Mouse (Mus musculus): Measurements from ENCODE around the gene Ets1. TPM values are rescaled to one million over a fixed set of nuclear protein-coding genes. Genes with fewer than 3 reads are reported as not detected.

Ets1 gene
- polyA plus RNA-seq, 1 experiment = 0.09 TPM

DNA sequence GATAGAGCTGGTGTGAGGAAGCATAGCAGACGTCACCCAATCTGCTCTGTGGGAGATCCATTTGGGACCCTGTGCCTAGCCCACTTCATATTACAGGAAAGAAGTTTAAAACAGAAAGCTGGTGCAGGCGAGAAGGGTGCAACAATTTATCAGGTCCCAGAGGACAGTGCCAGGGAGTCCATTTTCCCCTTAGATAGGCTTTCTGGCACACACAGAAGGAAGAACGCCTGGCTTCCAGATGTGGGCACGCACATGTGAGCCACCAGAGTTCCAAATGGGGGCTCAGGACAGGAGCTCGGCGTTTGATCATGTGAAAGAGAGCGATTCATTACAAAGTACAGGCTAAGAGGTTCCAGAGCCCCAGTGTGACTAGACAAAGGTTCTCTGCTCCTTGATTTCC is 3.8 kb upstream of the Ets1 start:
- Histone ChIP-seq H3K27me3 (replicated peaks) (peaks cover 66% of the 10 kb centered on the region), H3K4me1 (peaks cover 6% of the 10 kb centered on the region), H3K9me3 (no peaks in the 10 kb centered on the region), H3K4me3 (replicated peaks) (no peak overlapping the region), H3K36me3 (replicated peaks; ENCODE audit: low read length) (no peaks in the 10 kb centered on the region)
- TF ChIP-seq GATA1 (IDR thresholded peaks at IDR 0.05; ENCODE audit: borderline replicate concordance, low read length) = no peak
- TF ChIP-seq FLI1 (IDR thresholded peaks at IDR 0.05; ENCODE audit: low read length) = no peak

DNA sequence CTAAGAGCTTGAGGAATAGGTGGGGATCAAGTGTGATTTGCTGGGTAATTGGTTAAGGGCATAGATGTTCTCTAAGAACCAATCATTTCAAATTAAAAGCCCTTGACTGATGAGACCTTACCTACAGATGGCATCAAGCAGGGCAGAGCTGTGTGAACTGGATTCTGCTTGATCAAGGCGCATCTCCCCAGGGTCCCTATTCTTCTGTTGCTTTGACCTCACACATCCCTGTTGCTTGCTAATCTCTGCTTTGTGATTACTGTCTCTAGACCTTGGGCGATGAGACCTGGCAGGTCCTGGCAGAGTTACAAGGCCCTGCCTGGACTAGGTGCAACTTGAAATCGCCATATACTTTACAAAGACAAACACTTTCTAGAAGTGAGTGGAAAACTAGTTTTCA is 9.0 kb downstream of the Ets1 start:
- Histone ChIP-seq H3K27me3 (replicated peaks) (peaks cover 50% of the 10 kb centered on the region), H3K36me3 (replicated peaks; ENCODE audit: low read length) (no peaks in the 10 kb centered on the region), H3K9me3 (no peaks in the 10 kb centered on the region), H3K4me1 (no peaks in the 10 kb centered on the region), H3K4me3 (replicated peaks) (no peak overlapping the region)
- no peak for TF ChIP-seq FLI1 (IDR thresholded peaks at IDR 0.05; ENCODE audit: low read length)
- no peak for TF ChIP-seq GATA1 (IDR thresholded peaks at IDR 0.05; ENCODE audit: borderline replicate concordance, low read length)

DNA sequence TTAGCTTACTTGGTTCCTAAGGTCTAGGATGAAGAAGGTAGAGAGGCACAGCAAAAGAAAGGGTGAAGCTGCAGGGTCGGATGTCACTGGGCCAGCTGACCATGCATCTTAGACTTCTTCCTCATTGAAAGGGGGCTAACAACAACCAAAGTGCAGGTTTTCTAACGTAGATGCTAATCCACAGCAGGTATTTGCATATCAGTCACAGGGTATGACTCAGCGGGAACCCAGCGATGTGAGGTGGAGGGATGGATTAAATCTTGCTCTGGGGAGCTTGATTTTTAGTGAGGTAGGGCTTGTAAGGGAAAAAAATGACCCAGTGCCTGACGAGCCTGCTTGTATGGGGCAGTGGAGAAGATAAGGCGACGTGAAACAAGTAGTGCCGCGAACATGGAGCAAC is 9.5 kb downstream of the Ets1 start:
- H3K9me3 ChIP-seq = no peaks in the 10 kb centered on the region
- H3K36me3 ChIP-seq (replicated peaks; ENCODE audit: low read length) = no peaks in the 10 kb centered on the region
- peaks cover 51% of the 10 kb centered on the region for H3K27me3 ChIP-seq (replicated peaks)
- H3K4me3 ChIP-seq (replicated peaks) = no peak overlapping the region
- 0 out of 2 replicates have a peak, but pooled peaks cover under 1% of the 10 kb centered on the region for H3K4me1 ChIP-seq
- TF ChIP-seq FLI1 (IDR thresholded peaks at IDR 0.05; ENCODE audit: low read length) = no peak
- TF ChIP-seq GATA1 (IDR thresholded peaks at IDR 0.05; ENCODE audit: borderline replicate concordance, low read length) = no peak

DNA sequence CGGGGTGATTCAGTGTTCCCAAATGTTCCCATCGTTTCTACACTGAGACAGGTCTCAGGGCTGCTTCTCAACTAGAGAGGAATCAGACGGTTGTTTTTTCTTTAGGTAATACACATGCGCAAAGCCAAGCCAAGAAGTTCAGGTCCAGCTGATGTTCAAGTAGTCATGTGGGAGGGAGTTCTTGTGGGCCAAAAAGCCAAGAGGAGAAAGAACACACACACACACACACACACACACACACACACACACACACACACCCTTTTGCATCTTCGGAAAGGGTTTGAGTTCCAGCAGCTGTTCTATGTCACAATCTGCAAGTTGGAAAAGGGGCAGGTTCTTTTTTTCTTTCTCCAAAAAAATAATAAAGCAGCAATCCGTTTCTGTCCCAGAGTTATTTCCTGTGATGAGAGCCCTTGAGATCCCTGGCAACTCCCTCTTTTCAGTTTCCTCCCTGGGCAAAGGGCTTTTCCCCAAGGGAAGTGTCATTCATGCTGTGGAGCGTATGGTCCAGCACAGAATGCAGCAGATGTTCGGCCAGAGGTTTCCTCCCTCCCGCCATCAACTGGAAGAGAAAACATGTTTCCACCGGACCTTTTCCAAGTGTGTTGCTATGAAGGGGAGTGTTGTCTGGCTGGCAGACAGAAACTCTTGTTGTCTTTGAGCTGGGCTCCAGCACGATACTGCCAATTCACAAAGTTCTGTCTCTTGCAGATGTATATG is 10.7 kb downstream of the Ets1 start:
- H3K4me3 ChIP-seq (replicated peaks) = no peak overlapping the region
- H3K36me3 ChIP-seq (replicated peaks; ENCODE audit: low read length) = no peaks in the 10 kb centered on the region
- no peaks in the 10 kb centered on the region for H3K9me3 ChIP-seq
- peaks cover 54% of the 10 kb centered on the region for H3K27me3 ChIP-seq (replicated peaks)
- 0 out of 2 replicates have a peak, but pooled peaks cover 4% of the 10 kb centered on the region for H3K4me1 ChIP-seq
- TF ChIP-seq FLI1 (IDR thresholded peaks at IDR 0.05; ENCODE audit: low read length) = no peak
- TF ChIP-seq GATA1 (IDR thresholded peaks at IDR 0.05; ENCODE audit: borderline replicate concordance, low read length) = no peak

DNA sequence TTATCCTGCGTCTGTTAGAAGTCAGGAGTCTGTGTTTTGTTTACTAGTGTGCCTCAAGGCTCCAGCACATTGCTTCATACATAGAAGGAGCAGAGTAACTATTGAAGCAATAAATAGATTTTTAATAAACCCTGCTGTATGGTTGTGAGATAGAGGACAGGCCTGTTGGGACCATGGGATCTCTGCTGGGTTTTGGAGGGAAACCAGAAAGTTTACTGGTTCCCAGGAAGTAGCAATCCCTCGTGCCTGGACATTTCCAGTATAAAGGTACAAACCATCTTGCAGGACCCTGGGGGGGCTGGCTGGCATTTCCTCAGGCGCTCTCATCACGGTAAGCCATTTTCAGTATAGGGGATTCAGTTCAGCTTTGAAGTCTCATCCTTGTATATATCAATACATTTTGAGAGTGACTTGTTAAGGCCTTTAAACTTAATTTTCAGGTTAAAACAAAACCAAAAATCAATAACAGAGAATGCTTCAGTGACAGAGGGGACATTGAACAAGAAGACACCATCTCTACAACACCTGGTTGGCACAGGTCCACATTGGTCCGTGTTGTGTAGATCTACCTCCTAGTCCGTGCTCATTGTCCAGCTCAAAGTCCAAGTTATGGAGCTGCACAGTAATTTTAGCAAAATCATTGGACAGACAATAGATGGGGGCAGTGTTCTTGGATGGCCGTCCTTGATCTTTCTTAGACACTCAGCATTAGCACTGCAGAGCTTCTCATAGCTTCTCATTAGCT is 11.7 kb downstream of the Ets1 start:
- H3K4me1 ChIP-seq = 0 out of 2 replicates have a peak, but pooled peaks cover 4% of the 10 kb centered on the region
- TF ChIP-seq GATA1 (IDR thresholded peaks at IDR 0.05; ENCODE audit: borderline replicate concordance, low read length) (no peak), FLI1 (IDR thresholded peaks at IDR 0.05; ENCODE audit: low read length) (no peak)
- peaks cover 53% of the 10 kb centered on the region for H3K27me3 ChIP-seq (replicated peaks)
- no peaks in the 10 kb centered on the region for H3K36me3 ChIP-seq (replicated peaks; ENCODE audit: low read length)
- no peak overlapping the region for H3K4me3 ChIP-seq (replicated peaks)
- H3K9me3 ChIP-seq = no peaks in the 10 kb centered on the region

DNA sequence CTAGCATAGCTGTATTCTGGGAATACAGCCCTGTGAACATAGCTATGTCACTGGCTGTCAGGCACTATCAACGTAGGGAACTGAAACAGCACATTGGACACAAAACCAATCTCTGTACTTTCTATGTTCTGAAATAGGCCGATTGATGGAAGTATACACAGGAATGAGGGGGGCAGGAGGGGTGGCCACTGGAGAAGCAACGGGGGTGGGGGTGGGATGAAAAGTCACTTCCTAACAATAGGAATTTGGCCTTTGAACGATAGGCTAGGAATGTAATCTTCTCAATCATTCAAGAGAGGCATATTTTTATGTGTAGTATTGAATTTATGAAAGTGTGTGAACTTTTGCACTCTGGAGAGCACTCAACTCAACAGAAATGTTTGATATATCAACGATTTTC is 12.3 kb downstream of the Ets1 start:
- Histone ChIP-seq H3K27me3 (replicated peaks) (peaks cover 50% of the 10 kb centered on the region), H3K9me3 (no peaks in the 10 kb centered on the region), H3K4me1 (0 out of 2 replicates have a peak, but pooled peaks cover 4% of the 10 kb centered on the region), H3K36me3 (replicated peaks; ENCODE audit: low read length) (no peaks in the 10 kb centered on the region), H3K4me3 (replicated peaks) (no peak overlapping the region)
- TF ChIP-seq GATA1 (IDR thresholded peaks at IDR 0.05; ENCODE audit: borderline replicate concordance, low read length) (no peak), FLI1 (IDR thresholded peaks at IDR 0.05; ENCODE audit: low read length) (no peak)

DNA sequence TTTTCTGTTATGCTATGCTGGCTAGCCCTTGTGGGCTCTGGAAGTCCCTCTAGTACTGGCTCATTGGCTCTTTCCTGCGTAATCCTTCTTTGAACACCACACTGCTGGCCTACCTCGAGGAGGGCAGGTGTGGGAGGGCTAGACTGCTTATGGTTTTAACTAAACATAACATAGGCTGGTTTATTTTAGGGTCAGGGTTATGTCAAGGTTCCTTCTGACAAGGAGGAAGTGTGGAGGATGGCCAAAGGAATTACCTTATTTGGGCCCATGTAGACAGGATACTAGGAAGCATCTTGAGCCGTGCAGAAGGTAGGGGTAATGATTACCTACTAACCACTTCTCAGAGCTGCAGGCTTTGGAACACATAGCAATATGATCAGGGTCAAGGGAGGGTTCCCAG is 14.7 kb downstream of the Ets1 start:
- H3K27me3 ChIP-seq (replicated peaks) = peaks cover 36% of the 10 kb centered on the region

DNA sequence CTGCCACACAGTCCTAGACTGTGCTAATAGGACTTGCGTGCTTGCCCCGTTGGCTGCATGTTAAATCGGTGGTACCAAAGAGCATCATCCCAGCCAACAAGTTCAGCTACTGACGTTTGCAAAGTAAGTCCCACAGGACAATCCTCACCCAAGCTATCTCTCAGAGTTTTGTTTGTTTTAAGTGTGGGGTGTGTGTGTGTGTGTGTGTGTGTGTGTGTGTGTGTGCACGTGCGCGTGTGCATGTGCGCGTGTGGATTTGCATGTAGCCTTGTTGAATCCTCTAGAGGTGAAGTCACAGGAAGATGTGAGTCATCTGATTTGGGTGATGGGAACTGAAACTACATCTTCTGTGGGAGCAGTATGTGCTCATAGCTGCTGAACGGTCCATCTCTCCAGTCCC is 16.1 kb downstream of the Ets1 start:
- no peak overlapping the region for H3K4me3 ChIP-seq (replicated peaks)
- peaks cover 10% of the 10 kb centered on the region; the same call in 1 of the 2 replicates for H3K4me1 ChIP-seq
- H3K27me3 ChIP-seq (replicated peaks) = peaks cover 26% of the 10 kb centered on the region
- TF ChIP-seq FLI1 (IDR thresholded peaks at IDR 0.05; ENCODE audit: low read length) = no peak
- no peak for TF ChIP-seq GATA1 (IDR thresholded peaks at IDR 0.05; ENCODE audit: borderline replicate concordance, low read length)
- H3K9me3 ChIP-seq = no peaks in the 10 kb centered on the region
- H3K36me3 ChIP-seq (replicated peaks; ENCODE audit: low read length) = no peaks in the 10 kb centered on the region

More for the DNA sequence above, 14.7 kb downstream of the Ets1 start:
- H3K4me1 ChIP-seq = 0 out of 2 replicates have a peak, but pooled peaks cover 4% of the 10 kb centered on the region
- H3K36me3 ChIP-seq (replicated peaks; ENCODE audit: low read length) = no peaks in the 10 kb centered on the region
- no peaks in the 10 kb centered on the region for H3K9me3 ChIP-seq
- H3K4me3 ChIP-seq (replicated peaks) = no peak overlapping the region
- TF ChIP-seq GATA1 (IDR thresholded peaks at IDR 0.05; ENCODE audit: borderline replicate concordance, low read length) (no peak), FLI1 (IDR thresholded peaks at IDR 0.05; ENCODE audit: low read length) (no peak)

DNA sequence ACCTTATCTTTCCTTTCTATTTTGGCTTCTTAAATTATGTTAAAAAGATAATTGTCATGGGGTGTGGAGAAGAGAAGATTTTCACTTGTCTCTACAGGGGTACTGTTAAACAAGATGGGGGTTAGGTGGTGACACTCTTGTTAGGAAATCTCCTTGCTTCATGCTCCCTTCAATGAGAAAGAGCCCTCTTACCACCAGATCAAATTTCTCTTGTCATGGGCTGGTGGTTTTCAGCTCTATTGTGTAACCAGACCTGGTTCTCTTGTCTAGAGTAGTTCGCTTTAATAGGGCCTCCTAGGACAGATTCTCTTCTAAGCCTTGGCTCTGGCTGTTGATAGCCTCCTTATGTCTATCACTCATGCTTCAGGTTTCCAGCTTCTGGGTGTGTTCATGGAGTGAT is 18.3 kb downstream of the Ets1 start:
- Histone ChIP-seq H3K27me3 (replicated peaks) (peaks cover 23% of the 10 kb centered on the region), H3K9me3 (no peaks in the 10 kb centered on the region), H3K4me3 (replicated peaks) (no peak overlapping the region), H3K4me1 (peaks cover 10% of the 10 kb centered on the region; the same call in 1 of the 2 replicates), H3K36me3 (replicated peaks; ENCODE audit: low read length) (no peaks in the 10 kb centered on the region)
- TF ChIP-seq FLI1 (IDR thresholded peaks at IDR 0.05; ENCODE audit: low read length) (no peak), GATA1 (IDR thresholded peaks at IDR 0.05; ENCODE audit: borderline replicate concordance, low read length) (no peak)

DNA sequence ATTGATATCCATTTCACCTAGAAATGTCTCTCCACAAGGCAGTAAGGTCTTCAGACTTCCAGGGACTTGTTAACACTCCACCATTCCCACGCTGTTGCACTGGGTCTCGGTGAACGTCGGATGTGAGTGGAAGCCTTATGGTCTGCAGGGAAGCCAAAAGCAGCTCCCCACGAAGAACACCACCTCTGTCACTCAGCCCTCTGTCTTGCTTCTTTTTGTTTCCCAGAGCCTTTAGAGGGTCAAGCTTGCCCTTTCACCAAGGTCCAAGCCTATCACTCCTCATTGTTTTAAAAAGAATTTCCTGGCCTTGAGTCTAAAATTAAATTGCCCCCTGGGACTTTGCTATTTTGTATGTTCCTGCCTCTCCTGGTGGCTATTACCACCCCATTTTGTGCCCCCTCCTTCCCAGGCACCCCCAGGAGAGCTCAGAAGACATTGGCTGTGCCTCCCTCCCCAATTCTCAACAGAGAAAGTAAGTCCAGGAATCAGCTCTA is 20.4 kb downstream of the Ets1 start:
- Histone ChIP-seq H3K4me3 (replicated peaks) (no peak overlapping the region), H3K4me1 (peaks cover 6% of the 10 kb centered on the region; the same call in 1 of the 2 replicates), H3K27me3 (replicated peaks) (peaks cover 24% of the 10 kb centered on the region), H3K36me3 (replicated peaks; ENCODE audit: low read length) (no peaks in the 10 kb centered on the region), H3K9me3 (peaks cover 8% of the 10 kb centered on the region)
- TF ChIP-seq FLI1 (IDR thresholded peaks at IDR 0.05; ENCODE audit: low read length) (no peak), GATA1 (IDR thresholded peaks at IDR 0.05; ENCODE audit: borderline replicate concordance, low read length) (no peak)
